Mouse (Mus musculus): ENCODE data around the gene Tirap. TPM values are rescaled to one million over a fixed set of nuclear protein-coding genes. Genes with fewer than 3 reads are reported as not detected.
"Not testable (repeated sequence)": the region's sequence is repeated elsewhere in the genome, so short reads cannot be mapped to it uniquely, and the experiment has no call there.

Gene Tirap
- total and polyA plus RNA-seq, 3 experiments = 6.8 to 11.7 (median 7.3) TPM

DNA sequence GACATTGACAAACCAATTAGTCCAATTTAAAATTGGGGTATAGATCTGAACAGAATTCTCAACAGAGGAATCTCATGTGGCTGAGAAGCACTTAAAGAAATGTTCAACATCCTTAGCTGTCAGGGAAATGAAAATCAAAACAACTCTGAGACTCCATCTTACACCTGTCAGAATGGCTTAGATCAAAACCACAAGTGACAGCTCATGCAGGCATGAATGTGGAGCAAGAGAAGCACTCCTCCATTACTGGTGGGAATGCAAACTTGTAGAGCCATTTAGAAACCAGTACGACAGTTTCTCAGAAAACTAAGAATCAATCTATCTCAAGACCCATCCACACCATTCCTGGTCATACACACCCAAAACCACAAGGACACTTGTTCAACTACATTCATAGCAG, 47.2 kb downstream of the Tirap start:
- no peak for DNase-seq

GRCm38 (mm10) chr9:35148822-35149221, 51.3 kb downstream of the Tirap start:
- not testable (repeated sequence) for DNase-seq

- not testable (repeated sequence) for DNase-seq
Observed at GRCm38 (mm10) chr9:35147261-35147660, 52.8 kb downstream of the Tirap start.

DNA sequence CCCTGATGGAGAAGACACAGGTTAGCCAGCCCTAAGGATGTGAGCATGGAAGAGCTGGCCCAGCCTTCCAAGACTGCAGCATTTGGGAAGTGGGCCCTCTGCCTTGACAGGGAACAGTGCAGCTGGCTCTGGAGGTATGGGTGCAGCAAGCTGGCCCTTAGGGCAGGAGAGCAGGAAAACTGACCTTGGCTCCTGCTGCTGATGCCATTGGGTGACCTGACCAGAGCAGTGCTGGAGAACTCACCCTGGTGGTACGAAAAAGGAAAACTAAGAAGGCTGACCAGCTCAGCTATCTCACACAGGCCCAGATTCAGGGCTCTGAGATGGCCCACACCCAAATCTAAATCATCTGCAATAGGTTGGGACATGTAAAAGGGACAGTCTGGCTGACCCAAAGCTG, 54.3 kb downstream of the Tirap start:
- no peak for DNase-seq

- DNase-seq = no peak
Observed at GRCm38 (mm10) chr9:35145118-35145517, 55.0 kb downstream of the Tirap start.

DNA sequence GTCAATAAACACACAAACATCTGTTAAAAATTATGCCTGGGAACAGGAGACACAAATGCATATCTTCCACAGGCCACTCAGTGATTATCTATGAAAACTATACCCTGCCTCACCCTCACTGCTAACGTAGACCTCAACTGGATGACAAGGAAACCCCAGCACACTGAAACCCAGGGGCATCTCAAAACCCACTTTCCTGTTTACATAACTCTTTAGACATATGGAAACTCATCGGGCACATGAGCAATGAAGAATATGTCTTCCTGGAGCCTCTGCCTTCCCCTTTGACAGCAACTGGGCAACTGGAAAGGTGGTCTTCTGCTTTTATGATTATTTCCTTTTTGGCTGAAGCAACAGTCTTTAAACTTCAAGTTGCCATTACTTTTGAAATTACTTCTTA, 57.9 kb downstream of the Tirap start:
- no peak for DNase-seq

DNA sequence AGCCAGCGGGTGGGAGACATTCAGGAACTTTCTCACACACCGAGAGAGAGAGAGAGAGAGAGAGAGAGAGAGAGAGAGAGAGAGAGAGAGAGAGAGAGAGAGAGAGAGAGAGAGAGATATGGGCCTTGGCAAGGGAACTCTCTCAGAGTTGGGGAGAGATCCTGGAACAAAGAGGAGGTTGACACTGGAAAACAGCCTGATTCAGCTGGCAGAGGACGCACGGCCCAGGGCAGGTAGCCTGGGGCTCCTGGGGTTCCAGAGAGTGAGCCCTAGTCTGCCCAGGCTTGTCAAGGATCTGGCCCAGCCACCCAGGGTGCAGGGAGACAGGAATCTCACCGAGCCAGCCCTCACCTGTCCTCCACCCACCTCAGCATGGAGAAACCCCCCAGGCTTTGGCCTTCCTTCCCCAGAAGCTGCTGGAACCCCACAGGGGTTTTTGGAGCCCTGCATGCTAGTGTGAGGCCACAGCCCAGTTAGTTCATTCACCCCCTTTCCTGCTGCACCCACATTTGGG, 60.8 kb downstream of the Tirap start:
- no peak for DNase-seq

GRCm38 (mm10) chr9:35138029-35138428, 62.1 kb downstream of the Tirap start:
- DNase-seq = no peak

- DNase-seq = peak; percentile 65
Observed at GRCm38 (mm10) chr9:35135575-35135974, 64.5 kb downstream of the Tirap start.

Other genes starting within 250 kb of the Tirap start
- gene St3gal4, start 81.0 kb downstream of the Tirap start, total RNA-seq (2021) = 10 to 100 TPM; 18.6 to 45.7 TPM
- 22.2 and 31.6 TPM in 2 replicates for gene St3gal4, start 81.0 kb downstream of the Tirap start, polyA plus RNA-seq (2012; rRNA removed)
- 10 to 100 TPM; 18.3 to 26.8 TPM for gene Dcps, start 24.2 kb downstream of the Tirap start, total RNA-seq (2021)
- 21.1 and 22.2 TPM in 2 replicates for gene Dcps, start 24.2 kb downstream of the Tirap start, polyA plus RNA-seq (2012; rRNA removed)
- 100 to 1,000 TPM; 157 to 167 TPM for gene Srpr, start 116 bp downstream of the Tirap start, total RNA-seq (2021)
- 40.6 and 47.4 TPM in 2 replicates for gene Srpr, start 116 bp downstream of the Tirap start, polyA plus RNA-seq (2012; rRNA removed)
- 10 to 100 TPM; 40.6 to 53.7 TPM for gene Foxred1, start 10.8 kb upstream of the Tirap start, total RNA-seq (2021)
- 14.4 and 16.8 TPM in 2 replicates for gene Foxred1, start 10.8 kb upstream of the Tirap start, polyA plus RNA-seq (2012; rRNA removed)
- 10 to 100 TPM in 1 of 2 experiments, 1 to 10 TPM in 1; 9.1 to 15.1 TPM for gene Fam118b, start 67.5 kb upstream of the Tirap start, total RNA-seq (2021)
- gene Fam118b, start 67.5 kb upstream of the Tirap start, polyA plus RNA-seq (2012; rRNA removed) = 3.8 and 4.0 TPM in 2 replicates
- gene Rpusd4, start 67.6 kb upstream of the Tirap start, total RNA-seq (2021) = 10 to 100 TPM; 15.0 to 18.3 TPM
- 4.8 and 6.5 TPM in 2 replicates for gene Rpusd4, start 67.6 kb upstream of the Tirap start, polyA plus RNA-seq (2012; rRNA removed)
- 10 to 100 TPM; 11.8 to 19.4 TPM for gene Cdon, start 220.8 kb upstream of the Tirap start, total RNA-seq (2021)
- gene Cdon, start 220.8 kb upstream of the Tirap start, polyA plus RNA-seq (2012; rRNA removed) = 1.8 and 1.9 TPM in 2 replicates

All from adrenal gland, adult 2 months (tissue).